Mouse (Mus musculus) gastrocnemius, adult 2 months (tissue): ENCODE measurements around the gene Entpd2. TPM values are rescaled to one million over a fixed set of nuclear protein-coding genes. Genes with fewer than 3 reads are reported as not detected.
A peak's percentile ranks its signal among the peaks of the same experiment; 100 is the strongest.

Experiments used
- DNase-seq: peaks from one replicate; pipeline ENCODE4 v3.0.0; 2022
- H3K27ac ChIP-seq: fragments of 200-600 bp; 2 replicates; pipeline ENCODE4 v1.8.1; 2022; ENCODE audit warnings: mild to moderate bottlenecking
- H3K4me3 ChIP-seq: fragments of 200-600 bp; 2 replicates; pipeline ENCODE4 v1.8.1; 2022; ENCODE audit warnings: mild to moderate bottlenecking, moderate library complexity
- CTCF ChIP-seq: fragments of 200-600 bp; IDR thresholded peaks from 2 replicates; pipeline ENCODE4 v1.8.1; 2022; ENCODE audit warnings: antibody characterized with exemption, mild to moderate bottlenecking, moderate library complexity
- intact Hi-C: fragments of 180-260 bp; cut with DNase I; formaldehyde crosslinking; loops from one replicate; pipeline ENCODE4 v1.15.1; 2025
- total RNA-seq, 2 experiments: library from RNA; stranded (reverse); gene quantifications; 2 replicates each; pipeline ENCODE4 v1.2.3; 2021

Entpd2 gene
- total RNA-seq, 2 experiments from 2014 or later = 6.5 to 8.8 TPM

DNA sequence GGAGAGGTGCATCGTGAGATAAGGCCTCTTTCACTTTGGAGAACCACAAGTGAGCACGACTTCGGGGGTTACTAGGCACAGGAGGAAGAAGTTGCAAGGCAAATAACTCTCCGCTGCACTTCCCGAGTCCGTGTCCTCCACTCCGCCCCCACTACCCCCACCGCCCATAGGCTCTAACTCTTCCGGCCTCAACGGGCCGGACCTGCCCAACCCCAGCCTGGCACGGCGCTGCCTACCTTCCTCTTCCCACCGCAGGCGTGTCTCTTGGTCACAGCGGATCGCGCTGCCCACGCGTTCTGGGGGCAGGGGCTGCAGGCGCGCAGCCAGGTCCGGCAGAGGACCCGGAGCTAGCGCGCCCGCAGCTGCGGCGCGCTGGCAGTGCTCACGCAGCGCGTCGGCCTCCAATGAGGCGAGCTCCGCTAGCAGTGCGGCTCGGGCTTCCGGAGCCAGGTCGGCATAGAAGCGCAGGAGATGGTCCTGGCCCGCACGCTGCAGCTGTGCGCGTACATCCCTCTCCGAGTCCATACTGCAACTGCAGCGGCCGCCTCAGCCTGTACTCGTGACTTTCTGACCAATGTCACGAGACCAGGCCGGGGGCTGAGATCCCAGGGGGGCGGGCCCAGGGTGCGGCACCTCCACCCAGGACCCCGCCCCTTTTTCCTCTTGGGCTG lies 30.4 kb upstream of the Entpd2 start, which contains the start of gene Uap1l1:
TSS of gene Uap1l1 (minus strand) at position 592 of the 671 bp plus-strand sequence.
- no peak for TF ChIP-seq CTCF
- peak within 1 kb of the TSS; percentile 67 for H3K27ac ChIP-seq
- peak within 1 kb of the TSS; percentile 90 for H3K4me3 ChIP-seq
- DNase-seq = peak; percentile 90
- intact Hi-C loops = no loop called here

GRCm38 (mm10) chr2:25369996-25370395 lies 25.7 kb upstream of the Entpd2 start:
- intact Hi-C loops = no loop called here
- no peak for DNase-seq
- no peak overlapping the region for H3K27ac ChIP-seq
- no peak for TF ChIP-seq CTCF
- H3K4me3 ChIP-seq = no peak overlapping the region

- Histone ChIP-seq H3K27ac (peak within 1 kb of the TSS; percentile 43), H3K4me3 (peak within 1 kb of the TSS; percentile 77)
- no peak for TF ChIP-seq CTCF
- intact Hi-C loops = no loop called here
- DNase-seq = peak; percentile 90
These were observed 23.7 kb upstream of the Entpd2 start, which contains the start of gene Sapcd2 for GRCm38 (mm10) chr2:25371764-25372643. Gene Sapcd2, plus strand, starts transcription at chr2:25372321.

- Histone ChIP-seq H3K4me3 (peak overlapping the region; percentile 77), H3K27ac (no peak overlapping the region)
- intact Hi-C loops = no loop called here
- no peak for DNase-seq
- no peak for TF ChIP-seq CTCF
These were observed 22.9 kb upstream of the Entpd2 start for GRCm38 (mm10) chr2:25372644-25373391.

- intact Hi-C loops = no loop called here
These were observed 22.2 kb upstream of the Entpd2 start for GRCm38 (mm10) chr2:25373431-25373830.

GRCm38 (mm10) chr2:25376589-25376988 lies 19.1 kb upstream of the Entpd2 start:
- peak; percentile 69 for DNase-seq
- peak; percentile 81 for TF ChIP-seq CTCF
- intact Hi-C loops = loop anchor here (2.0 kb wide), 2 partner anchors 24 to 50 kb away; no protein-coding TSS in a partner anchor
- Histone ChIP-seq H3K4me3 (no peak overlapping the region), H3K27ac (no peak overlapping the region)

More at GRCm38 (mm10) chr2:25373431-25373830, 22.2 kb upstream of the Entpd2 start:
- H3K4me3 ChIP-seq = no peak overlapping the region
- TF ChIP-seq CTCF = no peak
- no peak for DNase-seq
- H3K27ac ChIP-seq = no peak overlapping the region

DNA sequence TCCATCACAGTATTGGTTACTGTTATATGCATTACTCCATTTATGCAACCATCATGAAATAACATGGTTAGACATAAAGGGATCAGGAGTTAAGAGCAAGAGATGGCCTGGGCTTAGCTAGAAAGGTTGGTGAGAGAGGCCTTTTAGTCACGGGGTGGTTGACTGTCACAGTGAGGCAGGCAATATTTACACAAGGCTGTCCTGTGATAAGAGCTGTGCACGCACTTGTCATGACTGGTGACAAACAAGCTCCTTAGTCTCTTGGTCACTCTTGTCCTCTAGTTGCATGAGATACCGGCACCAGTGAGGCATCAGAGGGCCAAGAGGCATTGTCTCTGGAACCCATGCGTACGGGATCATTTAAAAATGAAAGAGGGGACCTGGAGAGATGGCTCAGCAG lies 11.2 kb upstream of the Entpd2 start:
- no peak for DNase-seq
- no peak for TF ChIP-seq CTCF
- intact Hi-C loops = no loop called here
- no peak overlapping the region for H3K27ac ChIP-seq
- H3K4me3 ChIP-seq = no peak overlapping the region

DNA sequence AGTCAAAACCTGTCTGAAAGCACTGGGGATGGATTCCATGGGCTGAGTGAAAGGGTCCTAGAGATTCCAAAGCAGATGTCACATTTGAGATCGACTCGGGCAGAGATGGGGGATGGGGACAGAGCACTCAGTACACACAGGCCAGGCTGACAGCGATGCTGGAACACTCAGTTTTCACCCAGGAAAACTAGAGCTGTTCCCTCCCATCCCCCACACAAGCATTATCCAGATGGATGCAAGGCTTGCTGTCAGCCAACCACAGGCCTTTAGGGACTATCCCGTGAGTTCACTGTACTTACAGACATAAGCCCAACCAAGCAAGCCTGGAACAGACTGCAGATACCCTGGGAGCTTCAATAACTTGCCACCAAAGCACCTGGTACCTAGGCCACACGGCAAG lies 4.4 kb upstream of the Entpd2 start:
- DNase-seq = no peak
- intact Hi-C loops = no loop called here
- TF ChIP-seq CTCF = no peak
- Histone ChIP-seq H3K27ac (no peak overlapping the region), H3K4me3 (no peak overlapping the region)

DNA sequence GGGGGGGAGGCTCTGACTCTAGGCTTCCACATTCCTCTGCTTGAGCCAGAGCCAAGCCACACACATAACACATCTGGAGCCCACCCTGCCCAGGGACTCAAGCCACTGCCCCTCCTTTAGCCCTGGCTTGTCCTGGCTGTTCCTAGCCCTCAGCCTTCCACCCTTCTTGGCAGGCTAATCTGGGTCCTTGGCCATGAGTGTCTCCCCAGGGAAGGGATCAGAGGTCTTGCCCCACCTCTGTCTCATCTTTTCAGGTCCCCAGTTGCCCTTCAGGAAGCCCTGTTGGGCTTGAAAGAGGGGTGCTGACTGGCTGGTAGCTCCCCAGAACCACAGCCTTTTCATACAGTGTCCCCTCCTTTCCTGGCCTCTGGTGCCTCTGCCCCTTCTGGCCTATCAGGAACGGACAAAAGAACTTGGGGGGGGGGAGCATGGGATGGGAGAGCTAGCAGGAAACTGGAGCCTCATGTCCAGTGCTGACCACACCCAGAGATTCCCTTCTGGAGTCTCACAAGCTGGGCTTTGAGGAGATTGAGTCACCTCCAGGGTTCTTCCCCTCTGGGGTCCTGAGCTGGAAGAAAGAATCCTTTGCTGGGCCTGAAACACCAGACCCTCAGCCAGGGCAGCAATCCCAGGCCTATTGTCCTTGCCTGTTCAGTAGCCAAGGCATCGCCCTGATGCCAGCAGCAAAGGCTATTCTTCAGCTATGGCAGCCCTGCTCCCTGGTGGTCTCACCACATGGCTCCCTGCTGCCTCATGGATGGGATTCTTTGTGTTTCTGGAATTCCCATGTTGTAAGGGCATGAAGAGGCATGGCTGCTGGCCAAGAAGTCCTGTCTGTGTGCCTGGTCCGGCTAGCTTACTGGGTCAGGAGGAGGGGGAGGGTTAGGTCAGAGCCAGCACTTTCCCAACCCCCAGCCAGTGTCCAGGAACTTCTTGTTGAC lies 1.1 kb upstream of the Entpd2 start:
- Histone ChIP-seq H3K4me3 (no peak overlapping the region), H3K27ac (peak overlapping the region; percentile 79)
- intact Hi-C loops = no loop called here
- TF ChIP-seq CTCF = no peak
- peak; percentile 77 for DNase-seq

DNA sequence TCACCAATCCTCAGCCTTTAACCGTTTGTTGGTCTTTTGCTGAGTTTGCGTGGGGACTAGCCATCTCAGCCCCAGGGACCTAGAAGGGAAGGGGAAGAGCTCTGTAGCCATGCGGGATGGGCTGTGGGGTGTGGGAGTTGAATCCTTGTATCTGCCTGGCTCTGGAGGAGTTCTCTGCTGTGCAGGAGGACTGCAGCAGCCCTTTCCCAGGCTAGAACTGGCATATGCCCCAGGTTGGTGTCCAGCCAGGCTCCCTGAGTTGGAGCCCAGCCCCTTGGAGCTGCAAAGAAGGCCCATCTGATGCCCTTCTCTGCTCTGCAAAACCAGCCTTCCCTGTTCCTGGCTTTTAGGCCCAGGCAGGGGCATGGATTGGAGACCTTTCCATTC lies 916 bp downstream of the Entpd2 start:
- TF ChIP-seq CTCF = no peak
- peak overlapping the region; percentile 79 for H3K27ac ChIP-seq
- peak overlapping the region; percentile 79 for H3K4me3 ChIP-seq
- peak; percentile 76 for DNase-seq
- intact Hi-C loops = no loop called here

- no peak for DNase-seq
- TF ChIP-seq CTCF = no peak
- Histone ChIP-seq H3K4me3 (peak overlapping the region; percentile 79), H3K27ac (peak overlapping the region; percentile 79)
- intact Hi-C loops = no loop called here
These were observed 1.3 kb downstream of the Entpd2 start for GRCm38 (mm10) chr2:25397010-25397409.

- intact Hi-C loops = no loop called here
These were observed 2.4 kb downstream of the Entpd2 start for GRCm38 (mm10) chr2:25398065-25398464.

More at GRCm38 (mm10) chr2:25398065-25398464, 2.4 kb downstream of the Entpd2 start:
- Histone ChIP-seq H3K27ac (no peak overlapping the region), H3K4me3 (peak overlapping the region; percentile 79)
- DNase-seq = no peak
- TF ChIP-seq CTCF = no peak
